Mouse (Mus musculus): ENCODE results near the gene Arfip1.

Arfip1 gene

DNA sequence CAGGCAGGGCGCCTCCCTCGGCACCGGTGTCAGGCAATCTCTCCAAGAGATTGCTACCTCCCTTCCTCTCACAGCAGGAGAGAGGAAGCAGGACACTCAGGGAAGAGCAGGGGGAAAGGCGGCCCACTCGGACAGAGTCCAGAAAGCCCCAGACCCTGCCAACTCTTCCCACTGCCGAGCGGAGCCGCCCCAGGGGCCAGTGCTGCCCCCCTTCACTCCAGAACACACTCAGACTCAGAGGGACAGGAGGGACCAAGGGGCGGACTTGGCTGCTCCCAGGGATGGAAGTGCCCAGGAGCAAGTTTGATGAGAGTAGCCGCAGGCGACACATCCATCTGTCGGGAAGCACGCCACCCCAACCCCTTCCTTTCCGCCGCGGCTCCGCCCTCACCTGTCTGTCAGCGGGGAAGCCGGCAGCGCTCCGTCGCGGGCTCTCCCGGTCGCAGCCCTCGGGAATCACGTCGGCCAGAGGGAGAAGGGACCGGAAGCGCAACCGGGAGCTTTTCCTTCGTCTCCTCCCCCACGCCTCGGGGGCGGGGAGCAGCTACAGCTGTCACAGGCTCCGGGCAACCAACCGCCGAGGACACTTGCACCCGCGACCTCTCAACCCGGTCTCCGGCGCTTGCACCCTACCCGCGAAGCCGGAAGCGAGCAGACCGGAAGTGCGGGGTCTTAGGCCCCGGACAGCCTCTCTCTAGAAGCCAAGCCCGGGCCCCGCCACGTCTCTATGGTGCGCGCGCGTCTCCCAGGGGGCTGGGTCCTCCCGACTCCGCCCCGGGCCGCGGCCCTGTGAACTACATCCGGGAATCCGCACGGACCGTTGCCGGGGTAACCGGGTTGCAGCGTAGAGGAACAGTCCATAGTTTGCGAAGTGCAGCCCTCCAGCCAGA is at the start of gene Arfip1:
Gene Arfip1, minus strand, starts transcription at position 603 of the 890 bp plus-strand sequence.
- peak; percentile 97 for DNase-seq (ENCODE audit: low read depth, low spot score)

DNA sequence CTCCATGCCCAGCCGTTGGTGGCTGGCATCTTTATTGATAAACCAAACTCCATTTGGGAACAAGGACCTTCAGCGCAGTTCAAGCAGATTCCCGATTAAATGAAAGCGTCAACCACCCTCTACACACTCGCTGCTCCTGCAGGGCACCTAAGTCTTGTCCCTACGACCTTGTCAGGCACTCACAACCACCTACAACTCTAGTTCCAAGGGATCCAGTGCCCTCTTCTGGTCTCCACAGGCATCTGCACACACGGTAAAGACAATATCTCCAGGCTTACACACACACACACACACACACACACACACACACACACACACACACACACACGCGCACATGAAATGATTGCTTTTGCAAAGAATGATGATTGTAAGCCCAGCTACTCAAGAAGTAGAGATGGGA is 49.2 kb upstream of the Arfip1 start:
- no peak for DNase-seq (ENCODE audit: low read depth, low spot score)

DNA sequence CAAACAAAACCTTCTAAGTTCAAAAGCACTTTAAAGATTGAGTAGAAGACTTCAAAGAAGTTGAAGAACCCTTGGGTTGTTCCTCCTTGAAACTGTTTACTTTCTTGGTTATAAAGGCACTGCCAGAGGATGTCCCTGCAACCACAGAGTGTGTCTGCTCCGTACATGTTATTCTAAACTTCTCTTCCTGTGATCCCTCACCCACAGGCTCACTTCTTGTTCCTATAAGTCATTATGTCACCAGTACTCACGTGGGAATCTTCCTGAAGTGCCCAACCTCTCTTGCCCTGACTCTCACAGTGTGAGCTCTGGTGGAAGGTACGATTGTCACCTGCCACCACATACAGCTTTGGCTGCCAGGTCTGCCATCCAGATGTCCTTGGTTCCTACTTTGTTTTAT is 39.6 kb upstream of the Arfip1 start:
- no peak for DNase-seq (ENCODE audit: low read depth, low spot score)

DNA sequence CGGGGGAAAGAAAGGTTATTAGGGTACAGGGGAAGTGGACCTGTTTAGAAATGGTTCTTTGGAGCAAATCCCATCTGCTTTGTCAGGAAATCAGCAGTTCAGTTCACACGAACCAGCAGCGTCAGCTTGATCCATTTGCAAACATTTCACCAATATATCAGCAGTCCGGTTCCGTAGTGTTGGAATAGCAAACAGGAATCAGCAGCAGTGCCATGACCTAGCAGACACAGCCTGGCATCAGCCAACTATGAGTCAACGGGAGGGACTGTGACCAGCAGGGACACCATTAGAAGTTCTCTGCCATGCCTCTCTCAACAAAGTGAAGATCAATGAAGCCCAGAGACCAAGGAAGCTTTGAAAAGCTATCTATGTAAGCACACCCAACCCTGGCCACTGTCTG is 37.3 kb upstream of the Arfip1 start:
- DNase-seq (ENCODE audit: low read depth, low spot score): no peak

DNA sequence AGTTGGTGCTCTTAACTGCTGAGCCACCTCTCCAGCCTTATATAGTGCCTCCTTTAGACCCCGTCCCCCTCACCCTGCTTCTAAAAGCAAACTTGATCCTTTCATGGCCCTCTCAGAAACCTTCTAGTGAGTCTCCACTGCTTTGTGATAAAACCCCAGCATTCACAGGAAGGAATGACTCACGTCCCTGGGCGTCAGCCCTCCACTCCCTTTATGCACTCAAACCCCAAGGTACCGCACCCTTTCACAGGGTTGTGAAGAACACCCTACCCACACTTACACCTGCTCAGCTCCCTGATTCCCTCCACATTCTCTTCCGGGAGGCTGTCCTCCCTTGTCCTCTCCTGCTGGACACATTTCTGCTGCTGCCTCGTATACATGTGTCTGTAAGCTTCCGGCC is 36.6 kb upstream of the Arfip1 start:
- DNase-seq (ENCODE audit: low read depth, low spot score): no peak

DNA sequence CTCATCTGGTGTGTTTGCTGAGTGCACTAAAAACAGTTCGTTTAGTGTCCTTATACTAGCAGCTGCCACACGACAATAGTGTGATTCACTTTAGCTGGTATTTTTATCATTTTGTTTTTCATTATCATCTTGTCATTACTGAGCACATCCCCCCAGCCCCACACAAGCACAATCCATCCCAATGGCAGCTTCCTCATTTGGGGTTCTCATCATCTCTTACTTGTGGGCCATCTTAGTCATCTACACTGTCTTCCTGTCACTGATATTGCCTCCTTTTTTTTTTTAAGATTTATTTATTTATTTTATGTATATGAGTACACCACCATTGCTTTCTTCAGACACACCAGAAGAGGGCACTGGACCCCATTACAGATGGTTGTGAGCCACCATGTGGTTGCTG is 36.2 kb upstream of the Arfip1 start:
- DNase-seq (ENCODE audit: low read depth, low spot score): no peak

DNA sequence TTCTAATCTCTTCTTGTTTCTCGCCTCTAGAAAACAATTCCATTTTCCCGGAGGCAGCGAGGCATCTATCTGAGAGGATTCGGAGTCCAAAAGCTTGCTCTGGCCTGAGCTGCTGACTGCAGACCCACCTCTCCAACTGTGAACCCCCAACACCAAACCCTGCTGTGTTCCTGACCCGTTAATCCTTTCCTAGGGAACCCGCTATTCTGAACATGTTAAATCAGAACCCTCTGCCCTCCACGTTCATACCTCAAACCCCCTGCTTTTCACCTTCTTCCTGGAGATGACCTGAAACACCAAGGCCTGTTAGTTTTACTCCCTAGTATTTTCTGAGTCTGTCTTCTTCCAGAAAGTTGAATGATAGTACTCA is 33.4 kb upstream of the Arfip1 start:
- no peak for DNase-seq (ENCODE audit: low read depth, low spot score)

DNA sequence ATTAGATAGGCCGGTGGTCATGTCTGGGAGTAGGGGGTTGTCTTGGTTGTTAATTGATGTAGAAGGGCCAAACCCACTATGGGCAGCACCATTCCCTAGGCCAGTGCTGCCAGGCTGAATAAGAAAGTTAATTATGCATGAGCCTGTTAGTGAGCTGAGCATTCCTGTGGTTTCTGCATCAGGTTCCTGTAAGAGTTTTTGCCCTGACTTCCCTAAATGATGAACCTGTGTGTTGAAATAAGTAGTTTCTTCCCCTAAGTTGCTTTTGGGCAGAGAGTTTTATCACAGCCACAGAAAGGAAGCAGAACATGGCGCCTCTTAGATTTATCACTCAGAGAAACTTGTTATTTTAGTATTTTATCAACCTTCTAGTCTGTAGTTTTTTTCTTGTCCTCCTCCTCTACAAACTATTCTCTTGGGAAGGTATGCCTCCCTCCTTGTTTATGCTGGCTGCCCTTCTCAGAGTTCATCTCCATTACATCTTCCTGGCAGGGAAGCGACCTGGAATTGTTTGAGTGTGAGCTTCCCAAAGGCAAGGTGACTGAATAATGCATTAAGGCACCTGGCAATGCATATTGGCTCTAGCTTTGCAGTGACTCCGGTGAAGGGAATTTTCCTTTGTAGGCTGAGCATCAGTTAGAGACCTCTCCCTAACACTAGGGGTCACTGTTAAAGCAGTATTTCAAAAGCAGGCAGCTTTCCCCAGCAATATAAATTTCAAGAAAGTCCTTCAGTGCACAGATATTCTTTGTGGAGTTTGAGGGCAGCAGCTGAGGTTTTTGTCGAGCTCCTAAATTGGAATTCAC is 32.8 kb upstream of the Arfip1 start:
- peak; percentile 69 for DNase-seq (ENCODE audit: low read depth, low spot score)

DNA sequence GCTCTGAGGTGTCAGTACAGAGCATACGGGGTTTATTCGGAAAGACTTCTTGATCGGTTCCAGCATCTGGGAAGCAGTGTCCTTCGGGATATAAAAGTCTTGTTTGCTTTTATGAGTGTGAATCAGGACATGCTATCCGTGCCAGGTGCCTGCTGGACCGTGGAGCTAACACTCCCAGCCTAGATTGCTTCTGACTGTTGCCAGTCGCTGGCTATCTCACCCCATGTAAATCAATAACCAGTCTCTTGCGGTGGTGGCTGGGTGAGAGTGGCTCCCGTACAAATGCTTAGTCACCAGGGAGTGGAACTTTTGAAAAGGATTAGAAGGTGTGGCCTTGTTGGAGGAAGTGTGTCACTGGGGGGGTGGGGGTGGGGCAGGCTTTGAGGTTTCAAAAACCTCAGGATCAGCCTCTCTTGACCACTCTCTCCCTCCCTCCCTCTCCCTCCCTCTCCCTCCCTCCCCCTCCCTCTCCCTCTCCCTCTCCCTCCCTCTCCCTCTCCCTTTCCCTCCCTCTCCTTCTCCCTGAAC is 27.8 kb upstream of the Arfip1 start:
- DNase-seq (ENCODE audit: low read depth, low spot score): no peak

DNA sequence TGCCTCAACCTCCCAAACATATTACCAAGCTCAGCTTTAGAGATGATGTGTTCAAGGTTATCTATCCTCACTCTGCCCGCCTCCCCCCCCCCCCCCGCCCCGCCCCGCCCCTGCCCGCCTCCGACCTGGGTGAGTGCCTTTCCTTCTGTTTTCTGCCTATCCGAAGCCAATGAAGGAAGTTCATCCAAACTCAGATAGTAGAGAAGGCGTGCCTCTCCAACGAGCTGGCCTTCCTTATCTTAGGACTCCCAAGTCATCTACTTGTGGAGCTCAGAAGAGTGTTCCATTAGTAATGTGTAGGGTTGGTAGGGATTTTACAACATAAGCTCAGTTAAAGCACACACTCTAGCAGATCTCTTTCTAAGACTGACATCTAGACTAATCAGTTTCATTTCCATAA is 20.8 kb upstream of the Arfip1 start:
- no peak for DNase-seq (ENCODE audit: low read depth, low spot score)

DNA sequence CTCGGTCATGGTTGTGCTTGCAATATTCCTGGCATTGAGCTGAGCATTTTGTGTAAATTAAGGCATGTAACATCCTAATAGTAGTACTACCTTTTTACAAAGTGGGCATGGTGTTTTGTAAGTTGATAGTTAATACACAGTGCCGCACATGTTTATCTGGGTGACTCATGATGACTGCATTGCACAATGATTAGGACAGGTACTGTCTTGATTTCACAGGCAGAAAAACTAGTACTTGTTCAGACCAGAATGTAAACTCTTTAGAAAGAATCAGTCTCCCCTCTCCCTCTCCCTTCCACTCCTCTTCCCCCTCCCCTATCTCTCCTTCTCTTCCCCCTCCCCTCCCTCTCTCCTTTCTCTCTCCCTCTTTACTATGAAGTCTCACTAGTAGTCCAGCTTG is 20.3 kb upstream of the Arfip1 start:
- peak; percentile 39 for DNase-seq (ENCODE audit: low read depth, low spot score)

DNA sequence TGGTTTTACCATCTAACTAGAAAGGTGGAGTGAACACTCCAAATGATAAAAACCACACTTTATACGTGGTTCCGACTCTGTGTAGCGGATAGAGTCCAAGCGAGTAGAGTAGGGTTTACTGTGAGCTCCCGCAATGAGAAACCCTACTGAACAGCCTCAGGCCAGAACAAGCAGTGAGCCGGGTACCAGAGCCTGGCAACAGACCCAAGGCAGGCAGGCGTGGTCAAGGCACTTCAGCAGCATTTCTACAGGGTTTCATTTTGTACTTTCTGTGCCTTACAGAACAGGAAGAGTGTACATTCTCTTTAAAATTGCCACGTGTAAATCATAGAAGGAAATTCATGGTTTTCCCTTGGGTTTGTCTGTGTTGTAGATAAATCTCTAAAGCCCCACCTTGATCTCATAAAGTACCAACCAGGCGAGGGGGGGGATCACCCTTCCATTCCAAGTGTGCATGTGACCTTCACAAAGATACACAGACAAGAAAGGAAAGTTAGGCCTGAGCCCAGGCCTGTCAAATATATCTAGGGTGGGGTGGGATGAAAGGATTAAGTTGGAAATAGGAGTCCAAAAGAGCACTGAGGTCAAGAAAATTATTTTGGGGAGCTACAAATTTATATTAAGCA is 19.6 kb upstream of the Arfip1 start:
- no peak for DNase-seq (ENCODE audit: low read depth, low spot score)

DNA sequence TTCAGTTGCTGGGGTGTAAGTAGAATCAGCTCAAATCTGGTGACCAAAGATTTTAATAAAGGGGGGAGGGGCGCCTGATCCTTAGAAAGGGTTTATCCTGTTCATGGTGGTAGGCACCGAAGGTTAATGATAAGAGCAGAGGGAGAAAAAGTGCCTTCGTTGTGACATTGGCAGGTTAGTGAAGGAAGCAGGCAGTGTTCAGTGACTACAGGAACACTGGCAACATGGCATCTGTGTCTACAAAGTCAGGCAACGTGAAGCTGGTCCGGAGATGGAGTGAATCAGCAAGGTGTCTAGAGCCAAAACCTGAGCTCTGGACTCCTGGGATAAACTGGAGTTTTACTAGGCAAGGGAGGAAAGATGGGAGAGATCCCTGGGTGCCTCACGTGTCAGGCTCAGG is 16.3 kb upstream of the Arfip1 start:
- no peak for DNase-seq (ENCODE audit: low read depth, low spot score)

DNA sequence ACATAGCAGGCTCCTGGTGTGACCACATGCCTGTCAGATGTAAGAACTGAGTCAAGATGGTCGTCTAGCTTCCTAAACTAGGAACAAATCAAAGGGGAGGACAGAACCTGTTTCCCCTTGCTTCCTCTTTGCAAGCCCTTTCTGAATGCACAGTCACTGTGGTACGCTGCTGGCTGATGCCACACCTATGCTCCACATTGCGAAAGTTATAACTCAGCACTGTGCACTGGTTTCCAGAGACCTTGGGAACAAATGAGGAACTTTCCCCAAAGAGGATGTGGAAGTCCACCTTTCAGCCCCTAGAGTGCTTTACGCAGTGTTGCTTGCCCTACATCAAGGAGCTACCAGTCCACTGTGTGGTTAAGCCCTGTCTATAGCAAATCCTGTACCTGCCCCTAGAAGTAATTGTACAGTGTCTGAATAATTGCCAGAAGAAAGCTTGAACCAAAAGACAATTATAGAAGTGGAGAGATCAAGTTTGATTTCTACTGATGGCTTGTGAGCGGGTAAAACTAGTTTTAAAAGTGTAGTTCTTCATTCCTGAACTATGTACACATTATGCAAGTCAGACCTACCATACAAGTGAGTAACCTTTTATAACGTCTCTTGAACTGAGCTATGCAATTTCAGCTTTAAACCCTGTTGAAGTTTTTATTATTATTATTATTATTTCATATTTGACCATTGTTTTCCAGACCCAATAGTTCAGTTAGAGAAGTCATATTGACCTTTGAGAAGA is 15.7 kb upstream of the Arfip1 start:
- DNase-seq (ENCODE audit: low read depth, low spot score): no peak

DNA sequence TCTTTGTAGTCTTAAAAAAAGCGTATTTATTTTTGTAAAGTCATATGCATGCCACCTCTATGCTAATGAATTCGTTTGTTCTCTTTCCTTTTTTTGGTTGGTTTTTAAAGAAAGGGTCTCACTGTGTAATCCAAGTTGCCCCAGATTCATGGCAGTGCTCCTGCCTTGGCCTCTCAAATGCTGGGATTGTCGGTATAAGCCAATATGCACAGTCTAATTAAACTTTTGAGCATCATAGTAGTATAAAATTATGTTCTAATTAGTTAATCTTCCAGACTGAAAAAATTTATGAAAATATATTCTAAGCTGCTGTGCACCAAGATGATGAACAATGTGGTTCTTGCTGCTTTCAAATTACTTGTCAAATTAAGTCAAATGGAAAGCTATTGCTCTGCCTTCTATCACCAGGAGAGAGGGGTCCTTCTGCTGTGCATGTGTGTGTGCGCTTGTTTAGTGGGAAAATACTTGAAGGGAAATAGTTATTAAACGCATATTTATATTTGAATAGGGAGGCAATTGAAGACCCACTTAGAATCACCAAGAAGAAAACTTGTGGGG is 13.3 kb upstream of the Arfip1 start:
- no peak for DNase-seq (ENCODE audit: low read depth, low spot score)

DNA sequence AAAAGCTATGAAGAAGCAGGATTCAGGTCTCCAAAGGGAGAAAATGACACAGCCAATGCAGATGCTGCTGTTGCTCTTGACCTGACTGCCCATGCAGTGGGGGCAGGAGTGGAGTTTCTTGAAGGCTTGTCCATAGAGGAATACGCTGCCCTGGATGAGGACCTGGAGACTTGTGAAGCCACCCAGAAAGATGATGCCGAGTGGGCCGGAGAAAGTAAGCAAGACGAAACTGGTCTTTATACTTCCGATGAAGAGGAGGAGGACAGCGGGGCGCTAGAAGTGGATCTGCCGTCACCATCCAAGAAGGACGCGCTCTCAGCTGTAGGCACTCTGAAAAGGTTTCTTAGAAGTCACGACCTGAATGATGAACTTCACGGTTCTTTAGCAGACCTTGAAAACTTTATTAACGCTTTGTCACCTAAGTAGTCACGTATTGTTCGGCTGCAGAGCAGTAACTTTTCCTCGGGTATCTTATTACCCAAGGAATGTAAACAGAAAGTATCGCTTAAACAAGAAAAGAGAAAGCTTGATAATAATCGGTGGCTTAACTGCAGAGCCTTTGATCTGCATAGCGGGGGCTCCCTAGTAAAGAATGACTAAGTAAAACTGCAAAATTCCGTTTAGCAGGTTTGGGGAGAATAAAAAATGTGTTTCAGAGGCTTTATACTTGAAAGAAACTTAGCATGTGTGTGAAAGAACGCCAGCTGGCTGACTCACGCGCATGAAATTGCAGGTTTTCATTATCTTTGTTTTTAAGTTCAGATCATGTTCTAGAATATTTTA is 12.7 kb upstream of the Arfip1 start:
- DNase-seq (ENCODE audit: low read depth, low spot score): no peak

DNA sequence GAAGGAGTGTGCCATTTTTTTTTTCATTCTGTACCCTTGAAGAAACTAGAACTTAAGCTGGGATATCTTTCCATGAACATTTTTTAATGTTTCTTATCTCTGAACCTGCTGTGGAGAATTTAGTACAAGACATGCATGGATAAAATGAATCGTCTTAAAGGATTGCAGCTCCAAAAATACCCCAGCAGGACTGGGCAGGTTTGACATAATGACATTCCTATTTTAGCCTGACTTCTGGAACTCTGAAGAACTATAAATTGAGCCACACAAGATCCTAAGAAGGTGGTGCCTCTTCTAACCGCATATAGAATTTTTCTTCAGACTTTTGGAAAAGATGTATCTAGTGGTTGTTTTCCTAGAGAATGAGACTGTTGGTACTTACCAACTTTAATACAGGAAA is 10.8 kb upstream of the Arfip1 start, which contains the start of gene Tigd4:
Gene Tigd4, plus strand, starts transcription at position 301 of the 400 bp plus-strand sequence.
- no peak for DNase-seq (ENCODE audit: low read depth, low spot score)

DNA sequence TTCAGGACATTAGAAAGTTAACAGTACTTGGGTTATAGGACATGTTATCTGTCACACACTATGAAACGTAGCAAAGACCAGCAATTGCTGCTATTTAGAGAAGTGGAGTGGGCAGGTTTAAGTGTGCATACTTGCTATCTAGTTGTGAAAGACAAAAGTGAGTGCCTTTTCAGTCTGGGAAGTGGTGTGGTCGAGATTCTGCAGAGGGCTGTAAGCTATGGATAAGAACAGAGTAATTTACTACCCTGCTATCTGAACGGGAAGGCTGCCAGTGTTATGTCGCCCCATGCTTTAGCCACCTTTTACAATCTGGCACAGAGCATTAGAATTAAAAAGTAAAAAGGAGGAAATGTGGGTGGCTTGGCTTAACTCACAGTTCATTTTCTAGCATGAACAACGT is 4.3 kb upstream of the Arfip1 start:
- DNase-seq (ENCODE audit: low read depth, low spot score): no peak

DNA sequence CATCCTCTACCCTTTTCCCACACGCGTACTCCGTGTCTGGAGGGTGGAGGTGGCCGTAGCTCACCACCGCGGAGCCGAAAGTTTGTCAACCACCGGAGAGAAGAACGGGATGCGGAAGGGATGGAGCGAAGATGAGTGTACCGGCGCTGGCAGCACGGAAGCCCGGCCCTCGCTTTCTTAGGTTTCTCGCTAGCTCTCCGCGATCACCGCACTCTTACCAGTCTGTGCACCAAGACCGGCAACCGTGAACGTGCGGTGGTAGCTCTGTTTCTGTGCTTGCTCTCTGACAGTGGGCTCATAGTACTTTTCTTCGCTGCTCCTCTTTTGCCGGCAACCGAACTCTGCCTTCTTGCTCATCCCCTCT is 470 bp upstream of the Arfip1 start:
- DNase-seq (ENCODE audit: low read depth, low spot score): no peak

DNA sequence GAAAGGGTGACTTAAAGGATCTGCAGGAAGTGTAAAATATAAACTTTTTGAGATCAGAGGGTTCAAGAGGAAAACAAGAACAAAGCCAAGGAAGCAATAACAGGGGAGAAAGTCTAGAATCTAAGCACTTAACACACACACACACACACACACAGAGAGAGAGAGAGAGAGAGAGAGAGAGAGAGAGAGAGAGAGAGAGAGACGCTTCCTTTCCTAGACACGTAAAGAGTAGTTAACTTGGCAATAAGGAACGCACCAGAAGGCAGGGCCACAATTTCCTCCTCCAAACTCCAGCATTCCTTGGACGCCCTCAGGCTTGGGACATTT is 766 bp downstream of the Arfip1 start:
- DNase-seq (ENCODE audit: low read depth, low spot score): no peak

DNA sequence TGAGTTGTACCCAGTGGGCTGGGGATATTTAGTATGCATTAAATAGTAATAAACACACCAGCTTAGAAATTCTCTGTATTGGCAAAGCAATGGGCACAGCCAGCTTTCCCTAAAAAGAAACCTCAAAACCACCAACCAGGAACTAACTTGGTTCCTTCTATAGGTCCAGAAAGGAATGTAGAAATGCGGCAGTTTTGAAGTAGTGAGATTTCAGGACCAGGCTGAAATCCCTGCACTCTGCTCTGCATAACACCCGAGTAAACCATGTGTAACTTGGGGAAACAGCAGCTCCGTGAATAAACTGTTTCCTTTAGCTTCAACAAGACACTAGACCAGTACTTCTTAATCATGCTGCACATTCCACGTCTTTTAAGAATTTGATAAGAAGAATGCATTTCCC is 1.7 kb downstream of the Arfip1 start:
- peak; percentile 52 for DNase-seq (ENCODE audit: low read depth, low spot score)
